Comparison of ENCODE assay signal across 8 mouse cellular contexts in genomic region chr7:116245815-116246695, GRCm38 (mm10).
DNase-seq lines count a peak whose midpoint lies in the region; ATAC-seq and TF ChIP-seq lines count a peak whose summit lies in the region.

No protein-coding gene starts in this region.

- H3K27ac ChIP-seq in left cerebral cortex, adult 2 months, result no peak overlapping the region
- H3K27ac ChIP-seq in lung, embryonic 15.5 days, result peak overlapping the region; percentile 58

- WGBS in lung, embryonic 15.5 days, result 19% methylated on average over 15 of the region's 15 CpGs

- DNase-seq in left cerebral cortex, adult 2 months (ENCODE audit: extremely low spot score in 1 of 2, low spot score in 2 of 2), result no peak
- DNase-seq in left cerebral cortex, postnatal 36 days (ENCODE audit: low spot score in 2 of 2), result no peak
- peak; percentile 19 to 28 for DNase-seq in heart, postnatal 36 days
- peak; percentile 15 for DNase-seq in skeletal muscle tissue, adult 2 months (ENCODE audit: low read depth, low spot score)
- no peak for DNase-seq in T-cell, adult 2 months (ENCODE audit: low spot score)
- DNase-seq in spleen, postnatal 4 days (ENCODE audit: low spot score in 2 of 2), result no peak

- no peaks in the 10 kb centered on the region for H3K27me3 ChIP-seq in lung, embryonic 15.5 days

- no peak overlapping the region for H3K4me3 ChIP-seq in left cerebral cortex, adult 2 months
- no peak overlapping the region for H3K4me3 ChIP-seq in lung, embryonic 15.5 days

- no peaks in the 10 kb centered on the region for H3K9me3 ChIP-seq in lung, embryonic 15.5 days

- H3K4me2 ChIP-seq in lung, embryonic 15.5 days, result peak overlapping the region; percentile 45

- intact Hi-C loops in left cerebral cortex, adult 2 months (cut with DNase I), result loop anchor here (1.0 to 10.0 kb wide), 3 partner anchors 77 to 359 kb away; no protein-coding TSS in a partner anchor
- intact Hi-C loops in left cerebral cortex, postnatal 36 days (cut with DNase I), result loop anchor here (1.0 to 2.0 kb wide), 2 partner anchors 77 to 85 kb away; no protein-coding TSS in a partner anchor
- intact Hi-C loops in heart, postnatal 36 days (cut with DNase I), result loop anchor here (1.0 to 5.0 kb wide), 4 partner anchors 47 to 361 kb away; no protein-coding TSS in a partner anchor

- no peaks in the 10 kb centered on the region for H3K36me3 ChIP-seq in lung, embryonic 15.5 days

- no peak overlapping the region for H3K9ac ChIP-seq in lung, embryonic 15.5 days

- ATAC-seq in common myeloid progenitor, adult 5-6 weeks (replicated peaks; ENCODE audit: low read depth, poor library complexity, severe bottlenecking), result peak; percentile 53
- peak; percentile 64; the same call in 1 of the 2 replicates for ATAC-seq in lung, embryonic 15.5 days (ENCODE audit: borderline replicate concordance, extremely low read depth, low FRiP score, low TSS enrichment)

- H3K4me1 ChIP-seq in lung, embryonic 15.5 days, result peaks cover 41% of the 10 kb centered on the region

- TF ChIP-seq CTCF in left cerebral cortex, adult 2 months (IDR thresholded peaks at IDR 0.05), result peak; percentile 90

Comparison
In these comparisons a context has a peak if more than half of its experiments do, and no peak if none do; other contexts are left out.
1. DNase-seq: peak in heart, postnatal 36 days (2 of 2) and skeletal muscle tissue, adult 2 months (single experiment); none in left cerebral cortex, adult 2 months (0 of 2), left cerebral cortex, postnatal 36 days (0 of 2), T-cell, adult 2 months (single experiment) and spleen, postnatal 4 days (0 of 2).